Mouse (Mus musculus): ENCODE data around the gene Med17. TPM values are rescaled to one million over a fixed set of nuclear protein-coding genes. Genes with fewer than 3 reads are reported as not detected.
"Not testable (repeated sequence)": the region's sequence is repeated elsewhere in the genome, so short reads cannot be mapped to it uniquely, and the experiment has no call there.

Gene Med17
- polyA plus RNA-seq (2015; fragmentation: Nextera tagmentation; extraction: Ambion mirVana), result 30.9 and 34.4 TPM in 2 replicates

DNA sequence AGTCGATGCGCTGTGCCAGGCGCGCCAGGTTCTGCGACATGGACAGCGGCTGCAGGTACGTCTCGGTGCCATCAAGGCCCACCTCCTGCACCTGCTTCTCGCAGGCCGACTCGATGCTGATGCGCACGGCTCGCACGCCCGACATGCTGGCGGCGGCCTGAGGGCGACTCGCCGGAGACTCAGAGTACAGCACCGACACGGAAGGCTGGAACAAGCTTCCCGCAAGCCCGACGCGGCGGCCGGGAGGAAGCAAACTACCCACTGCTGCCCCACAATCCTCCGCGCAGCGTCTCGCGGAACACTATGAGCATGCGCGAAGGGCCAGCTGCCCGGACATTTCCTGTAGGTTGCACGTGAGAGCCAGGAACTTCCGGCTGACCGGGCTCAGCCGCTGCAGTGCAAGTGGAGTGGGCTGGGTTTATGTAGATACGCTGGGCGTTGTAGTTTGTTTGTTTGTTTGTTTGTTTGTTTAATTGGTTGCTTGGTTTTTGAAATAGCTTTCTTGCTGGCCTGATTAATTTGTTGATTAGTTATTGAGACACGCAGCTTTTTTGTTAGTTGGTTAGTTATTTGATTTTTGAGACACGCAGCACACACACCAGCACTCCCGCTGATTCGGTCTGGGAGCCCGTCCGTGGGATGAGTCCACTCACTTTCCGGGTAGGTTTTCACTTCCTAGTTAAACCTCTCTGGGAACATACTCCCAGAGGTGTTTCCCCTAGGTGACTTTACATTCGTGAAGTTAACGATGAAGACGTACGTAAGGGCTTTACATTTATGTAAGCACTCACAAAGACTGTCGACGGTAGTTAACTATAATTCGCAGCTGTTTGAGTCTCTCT lies at the start of gene Med17:
Med17 (minus strand) TSS at position 283 of the 842 bp plus-strand sequence.
- H3K9ac ChIP-seq (ENCODE audit: low read length), result peak within 1 kb of the TSS; percentile 99
- peaks cover 12% of the 10 kb centered on the region for H3K36me3 ChIP-seq (ENCODE audit: control insufficient read depth, insufficient read depth, low read length)
- no peaks in the 10 kb centered on the region for H3K9me3 ChIP-seq (ENCODE audit: control insufficient read depth, low read length)
- peak within 1 kb of the TSS; percentile 99 for H3K4me3 ChIP-seq (ENCODE audit: low read length)
- ATAC-seq (ENCODE audit: low read depth), result peak; percentile 99
- peak within 1 kb of the TSS; percentile 91 for H3K27ac ChIP-seq (ENCODE audit: low read length)
- no peaks in the 10 kb centered on the region for H3K27me3 ChIP-seq (ENCODE audit: control insufficient read depth, insufficient read depth, low read depth, low read length)
- 2% methylated on average over 56 of the region's 57 CpGs for whole genome bisulfite sequencing
- peaks cover 16% of the 10 kb centered on the region for H3K4me1 ChIP-seq (replicated peaks; ENCODE audit: control insufficient read depth, insufficient read depth, low read length)
- H3K4me2 ChIP-seq (ENCODE audit: low read depth, low read length), result peak within 1 kb of the TSS; percentile 73

DNA sequence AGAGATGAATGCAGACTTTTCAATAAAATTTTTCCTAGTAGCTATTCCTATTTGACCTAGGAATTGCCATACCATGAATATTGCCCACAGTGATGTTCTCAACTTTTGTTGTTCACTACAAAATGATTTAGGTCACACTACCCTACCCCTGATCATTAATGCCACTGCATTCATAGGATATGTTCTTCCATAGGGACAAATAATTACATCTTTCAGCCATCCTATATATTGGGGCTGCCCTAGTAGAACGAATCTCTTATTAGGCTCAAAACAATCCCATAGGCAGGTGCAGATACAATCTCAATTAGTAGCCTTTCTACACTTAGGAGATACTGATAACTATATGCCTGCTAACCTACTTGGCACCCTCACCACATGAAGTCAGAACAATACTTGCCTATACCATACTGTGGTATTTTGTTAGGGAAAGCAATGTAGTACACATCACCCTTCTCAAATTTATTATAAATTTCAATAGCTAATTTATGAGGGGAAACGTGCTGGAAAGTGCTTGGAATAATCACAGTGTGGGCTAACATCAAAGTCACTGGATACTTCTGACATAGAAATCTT lies 38.5 kb upstream of the Med17 start:
- Histone ChIP-seq H3K4me1 (replicated peaks; ENCODE audit: control insufficient read depth, insufficient read depth, low read length) (no peaks in the 10 kb centered on the region), H3K9me3 (ENCODE audit: control insufficient read depth, low read length) (no peaks in the 10 kb centered on the region), H3K27ac (ENCODE audit: low read length) (no peak overlapping the region), H3K9ac (ENCODE audit: low read length) (no peak overlapping the region), H3K27me3 (ENCODE audit: control insufficient read depth, insufficient read depth, low read depth, low read length) (no peaks in the 10 kb centered on the region), H3K4me2 (ENCODE audit: low read depth, low read length) (no peak overlapping the region), H3K36me3 (ENCODE audit: control insufficient read depth, insufficient read depth, low read length) (peaks cover 43% of the 10 kb centered on the region), H3K4me3 (ENCODE audit: low read length) (no peak overlapping the region)
- 0 out of 2 replicates have a peak, but pooled peaks have one; percentile 15 for ATAC-seq (ENCODE audit: low read depth)
- WGBS, result 72% methylated on average over 2 of the region's 2 CpGs

DNA sequence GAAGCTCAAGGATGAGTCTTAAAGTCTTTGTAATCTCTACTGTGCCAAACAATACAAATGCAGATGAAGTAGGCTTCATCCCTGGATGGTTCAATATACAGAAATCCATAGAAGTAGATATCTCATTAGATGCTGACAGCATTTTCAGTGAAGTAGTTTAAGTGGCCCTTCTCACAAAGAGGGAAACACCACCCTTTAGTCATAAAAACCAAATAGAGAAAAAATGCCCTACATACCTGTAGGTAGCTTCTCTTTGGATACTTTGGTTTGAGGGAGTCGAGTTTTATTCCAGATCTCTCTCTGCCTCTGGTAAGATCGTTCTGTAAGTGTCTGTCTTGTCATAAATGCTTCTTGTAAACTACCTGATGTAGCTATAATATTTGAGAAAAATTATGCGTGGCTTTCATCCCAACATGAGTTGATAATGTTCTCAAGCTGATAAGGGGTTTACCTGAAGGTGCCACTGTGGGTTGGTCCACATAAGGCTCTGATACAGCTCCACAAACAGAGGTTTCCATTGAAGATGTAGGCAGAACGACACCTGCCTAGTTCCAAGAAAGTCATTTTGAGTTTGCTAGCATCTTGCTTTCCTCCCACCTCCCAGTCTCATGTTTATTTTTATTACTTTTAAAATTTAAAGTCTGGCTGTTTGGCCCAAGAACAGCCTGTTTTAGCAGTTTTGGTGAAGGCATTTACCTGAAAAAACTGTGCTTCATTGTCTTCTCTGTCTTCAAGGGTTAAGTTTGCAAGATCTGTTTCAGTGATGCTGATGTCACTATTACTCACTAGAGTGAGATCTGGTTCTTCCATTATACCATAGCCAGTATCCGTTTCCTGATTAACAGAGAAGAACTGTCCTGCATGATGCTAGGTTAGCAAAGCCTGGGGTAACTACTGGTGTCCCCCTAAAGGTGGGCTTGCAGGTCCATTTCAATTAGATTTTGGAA lies 37.8 kb upstream of the Med17 start:
- no peak overlapping the region for H3K9ac ChIP-seq (ENCODE audit: low read length)
- H3K4me3 ChIP-seq (ENCODE audit: low read length), result no peak overlapping the region
- no peaks in the 10 kb centered on the region for H3K9me3 ChIP-seq (ENCODE audit: control insufficient read depth, low read length)
- peaks cover 42% of the 10 kb centered on the region for H3K36me3 ChIP-seq (ENCODE audit: control insufficient read depth, insufficient read depth, low read length)
- ATAC-seq (ENCODE audit: low read depth), result no peak
- no peaks in the 10 kb centered on the region for H3K27me3 ChIP-seq (ENCODE audit: control insufficient read depth, insufficient read depth, low read depth, low read length)
- no peak overlapping the region for H3K4me2 ChIP-seq (ENCODE audit: low read depth, low read length)
- no peak overlapping the region for H3K27ac ChIP-seq (ENCODE audit: low read length)
- WGBS, result 51% methylated on average over 5 of the region's 5 CpGs
- no peaks in the 10 kb centered on the region for H3K4me1 ChIP-seq (replicated peaks; ENCODE audit: control insufficient read depth, insufficient read depth, low read length)

DNA sequence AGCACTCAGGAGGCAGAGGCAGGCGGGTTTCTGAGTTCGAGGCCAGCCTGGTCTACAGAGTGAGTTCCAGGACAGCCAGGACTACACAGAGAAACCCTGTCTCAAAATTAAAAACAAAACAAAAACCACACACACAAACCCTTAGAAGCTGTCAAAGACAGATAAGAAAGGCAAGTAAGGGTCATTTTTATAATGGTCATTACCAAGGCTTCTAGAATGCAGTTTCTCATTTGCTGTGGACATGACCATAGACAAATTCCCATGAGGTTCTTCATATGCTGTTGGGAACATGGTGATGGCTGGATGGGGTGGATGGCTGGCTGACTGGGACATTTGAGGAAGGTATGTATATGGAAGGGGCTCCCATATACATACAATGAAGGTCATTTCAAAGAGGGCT lies 36.6 kb upstream of the Med17 start:
- not testable (repeated sequence) for H3K4me2 ChIP-seq (ENCODE audit: low read depth, low read length); H3K4me3 ChIP-seq (ENCODE audit: low read length); H3K27ac ChIP-seq (ENCODE audit: low read length); H3K27me3 ChIP-seq (ENCODE audit: control insufficient read depth, insufficient read depth, low read depth, low read length); H3K9ac ChIP-seq (ENCODE audit: low read length); ATAC-seq (ENCODE audit: low read depth); H3K9me3 ChIP-seq (ENCODE audit: control insufficient read depth, low read length); H3K4me1 ChIP-seq (replicated peaks; ENCODE audit: control insufficient read depth, insufficient read depth, low read length)
- no CpG with 5 or more reads among the region's 2 CpGs for WGBS
- H3K36me3 ChIP-seq (ENCODE audit: control insufficient read depth, insufficient read depth, low read length), result peaks cover 46% of the 10 kb centered on the region

DNA sequence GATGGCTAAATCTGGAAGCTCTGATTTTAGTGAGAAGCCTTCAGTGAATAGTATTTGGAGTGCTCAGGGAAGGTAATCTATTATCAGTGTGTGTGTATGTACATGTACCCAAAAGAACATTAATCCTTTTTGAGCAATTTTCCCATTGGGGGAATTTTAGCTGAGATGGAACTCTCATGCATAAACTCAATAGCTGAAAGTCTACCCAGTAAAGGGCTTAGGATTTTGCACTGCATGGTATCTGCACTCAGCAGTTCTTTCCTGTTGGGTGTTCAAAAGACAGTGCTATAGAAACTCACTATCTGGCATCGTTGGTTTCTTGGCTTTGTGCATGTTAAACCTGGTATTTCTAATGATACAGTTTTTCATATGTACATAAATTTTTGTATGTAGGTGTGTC lies 34.9 kb upstream of the Med17 start:
- H3K4me1 ChIP-seq (replicated peaks; ENCODE audit: control insufficient read depth, insufficient read depth, low read length), result 0 out of 2 replicates have a peak, but pooled peaks cover 1% of the 10 kb centered on the region
- WGBS, result 87% methylated on average over 1 of the region's 1 CpGs

DNA sequence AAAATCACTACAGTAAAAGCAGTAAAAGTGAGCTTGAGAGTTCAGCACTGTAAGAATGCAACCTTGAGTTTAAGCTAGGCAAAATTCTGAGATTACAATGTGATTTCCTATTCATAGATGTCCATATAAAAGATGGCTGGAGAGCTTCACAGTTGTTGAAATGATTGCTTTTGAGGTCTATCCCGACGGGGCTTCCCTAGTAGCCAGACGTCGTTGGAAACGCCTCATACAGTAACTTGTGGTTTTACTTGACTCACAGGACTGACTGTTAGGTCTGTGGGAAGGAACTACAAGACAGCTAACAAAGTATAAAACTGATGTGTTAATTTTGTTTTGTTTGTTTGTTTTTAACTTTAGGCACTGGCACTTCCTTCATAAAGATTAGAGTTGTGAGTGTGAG lies 33.9 kb upstream of the Med17 start:
- Histone ChIP-seq H3K4me2 (ENCODE audit: low read depth, low read length) (no peak overlapping the region), H3K9ac (ENCODE audit: low read length) (no peak overlapping the region), H3K4me1 (replicated peaks; ENCODE audit: control insufficient read depth, insufficient read depth, low read length) (peaks cover 9% of the 10 kb centered on the region), H3K9me3 (ENCODE audit: control insufficient read depth, low read length) (no peaks in the 10 kb centered on the region), H3K4me3 (ENCODE audit: low read length) (no peak overlapping the region), H3K36me3 (ENCODE audit: control insufficient read depth, insufficient read depth, low read length) (peaks cover 61% of the 10 kb centered on the region), H3K27me3 (ENCODE audit: control insufficient read depth, insufficient read depth, low read depth, low read length) (no peaks in the 10 kb centered on the region), H3K27ac (ENCODE audit: low read length) (no peak overlapping the region)
- WGBS, result 88% methylated on average over 5 of the region's 5 CpGs
- ATAC-seq (ENCODE audit: low read depth), result no peak

More for the DNA sequence above, 34.9 kb upstream of the Med17 start:
- no peak overlapping the region for H3K4me3 ChIP-seq (ENCODE audit: low read length)
- no peaks in the 10 kb centered on the region for H3K27me3 ChIP-seq (ENCODE audit: control insufficient read depth, insufficient read depth, low read depth, low read length)
- H3K9me3 ChIP-seq (ENCODE audit: control insufficient read depth, low read length), result no peaks in the 10 kb centered on the region
- H3K36me3 ChIP-seq (ENCODE audit: control insufficient read depth, insufficient read depth, low read length), result peaks cover 54% of the 10 kb centered on the region
- no peak overlapping the region for H3K4me2 ChIP-seq (ENCODE audit: low read depth, low read length)
- ATAC-seq (ENCODE audit: low read depth), result no peak
- no peak overlapping the region for H3K27ac ChIP-seq (ENCODE audit: low read length)
- H3K9ac ChIP-seq (ENCODE audit: low read length), result no peak overlapping the region

DNA sequence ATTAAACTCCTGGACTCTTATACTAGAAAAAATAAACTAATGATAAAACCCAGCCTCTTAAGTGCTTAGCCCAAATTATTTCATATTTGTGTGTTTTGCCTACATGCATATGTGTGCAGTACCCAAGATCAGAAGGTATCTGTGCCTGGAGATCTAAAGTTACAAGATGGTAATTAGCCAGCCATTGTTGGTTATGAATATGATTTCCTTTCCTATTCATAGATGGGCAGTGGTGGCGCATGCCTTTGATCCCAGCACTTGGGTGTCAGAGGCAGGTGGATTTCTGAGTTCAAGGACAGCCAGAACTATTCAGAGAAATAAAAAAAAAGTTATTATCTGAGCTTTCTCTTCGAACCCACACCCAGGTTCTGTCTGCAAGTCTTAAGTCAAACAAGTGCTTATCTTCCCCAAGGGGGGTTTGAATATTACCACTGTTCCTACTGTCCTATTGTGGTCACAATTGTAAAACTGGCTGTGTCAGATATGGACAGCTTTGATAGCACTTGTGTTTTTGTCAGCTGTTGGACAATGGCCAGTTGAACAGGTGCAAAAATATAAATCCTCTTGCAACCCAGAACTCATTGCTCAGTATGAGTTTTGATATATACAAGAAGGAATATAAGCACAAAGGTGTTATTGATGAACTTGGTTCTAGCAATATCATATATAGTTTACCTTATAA lies 32.5 kb upstream of the Med17 start:
- no peak overlapping the region for H3K9ac ChIP-seq (ENCODE audit: low read length)
- no peaks in the 10 kb centered on the region for H3K9me3 ChIP-seq (ENCODE audit: control insufficient read depth, low read length)
- 79% methylated on average over 2 of the region's 2 CpGs for WGBS
- no peak overlapping the region for H3K27ac ChIP-seq (ENCODE audit: low read length)
- ATAC-seq (ENCODE audit: low read depth), result no peak
- no peak overlapping the region for H3K4me2 ChIP-seq (ENCODE audit: low read depth, low read length)
- H3K27me3 ChIP-seq (ENCODE audit: control insufficient read depth, insufficient read depth, low read depth, low read length), result no peaks in the 10 kb centered on the region
- peaks cover 58% of the 10 kb centered on the region for H3K36me3 ChIP-seq (ENCODE audit: control insufficient read depth, insufficient read depth, low read length)
- no peak overlapping the region for H3K4me3 ChIP-seq (ENCODE audit: low read length)
- H3K4me1 ChIP-seq (replicated peaks; ENCODE audit: control insufficient read depth, insufficient read depth, low read length), result peaks cover 18% of the 10 kb centered on the region

DNA sequence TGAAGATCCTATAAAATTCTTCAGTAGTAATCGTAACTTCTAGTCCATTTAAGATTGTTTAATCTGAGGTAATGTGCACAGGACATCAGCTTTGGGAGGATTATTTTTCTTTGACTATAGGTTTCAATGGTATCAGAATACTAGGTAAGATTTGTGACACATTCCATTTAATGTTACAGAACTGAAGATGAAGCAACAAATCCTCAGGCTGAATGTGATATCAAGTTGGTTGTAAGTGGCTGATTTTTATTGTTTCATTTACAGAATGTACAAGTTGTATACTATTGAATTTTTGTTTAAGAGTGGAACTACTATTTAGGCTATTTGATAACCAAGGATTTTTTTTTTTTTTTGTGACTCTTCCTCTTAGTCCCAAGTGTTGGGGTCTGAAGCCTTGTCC lies 30.4 kb upstream of the Med17 start:
- Histone ChIP-seq H3K9ac (ENCODE audit: low read length) (no peak overlapping the region), H3K4me3 (ENCODE audit: low read length) (no peak overlapping the region), H3K4me1 (replicated peaks; ENCODE audit: control insufficient read depth, insufficient read depth, low read length) (peaks cover 21% of the 10 kb centered on the region), H3K4me2 (ENCODE audit: low read depth, low read length) (no peak overlapping the region), H3K9me3 (ENCODE audit: control insufficient read depth, low read length) (no peaks in the 10 kb centered on the region), H3K27me3 (ENCODE audit: control insufficient read depth, insufficient read depth, low read depth, low read length) (no peaks in the 10 kb centered on the region), H3K27ac (ENCODE audit: low read length) (no peak overlapping the region), H3K36me3 (ENCODE audit: control insufficient read depth, insufficient read depth, low read length) (peaks cover 48% of the 10 kb centered on the region)
- 79% methylated on average over 1 of the region's 1 CpGs for WGBS
- ATAC-seq (ENCODE audit: low read depth), result no peak

Data from lung, embryonic 16.5 days (tissue).